Mouse (Mus musculus): ENCODE measurements around the gene Wdr82. TPM values are rescaled to one million over a fixed set of nuclear protein-coding genes. Genes with fewer than 3 reads are reported as not detected.

Wdr82 gene
- total and polyA plus RNA-seq, 3 experiments = 15.1 to 103 (median 92.0) TPM

DNA sequence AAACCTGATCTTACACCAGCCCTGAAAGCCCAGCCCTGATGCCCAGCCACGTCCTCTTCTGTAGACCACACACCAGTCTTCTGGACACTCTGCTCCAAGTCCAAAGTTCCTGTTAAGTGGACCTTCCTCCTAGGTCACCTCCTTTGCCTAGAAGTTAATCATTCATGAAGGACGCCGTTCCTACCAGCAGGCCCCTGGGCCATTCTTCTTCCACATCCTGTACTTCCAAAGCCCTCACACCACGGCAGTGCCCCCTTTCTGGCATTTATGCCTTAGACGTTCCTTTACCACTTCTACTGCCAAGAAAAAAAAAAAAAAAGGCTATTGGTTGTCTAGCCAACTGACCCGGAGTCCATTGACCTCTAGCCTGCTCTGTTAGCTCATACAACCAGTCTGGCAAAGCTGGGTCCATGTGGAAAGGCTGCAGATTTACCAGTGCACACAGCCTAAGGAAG lies 12.7 kb upstream of the Wdr82 start, which contains the start of gene Glyctk:
Gene Glyctk (minus strand): TSS at position 102 of the 455 bp plus-strand sequence.
- Histone ChIP-seq H3K4me3 (ENCODE audit: low read depth, low read length) (no peak within 1 kb of the TSS; the same call in 1 of the 2 replicates), H3K9me3 (replicated peaks) (no peaks in the 10 kb centered on the region), H3K4me1 (ENCODE audit: insufficient read depth, low read depth, low read length) (peaks cover 21% of the 10 kb centered on the region), H3K36me3 (replicated peaks) (peaks cover 24% of the 10 kb centered on the region), H3K27me3 (ENCODE audit: insufficient read depth, low read length) (peaks cover 6% of the 10 kb centered on the region; the same call in 1 of the 2 replicates)
- ATAC-seq (ENCODE audit: extremely low read depth, insufficient number of reproducible peaks, low FRiP score, poor library complexity, severe bottlenecking) (no peak), DNase-seq (ENCODE audit: low spot score) (no peak)
- TF ChIP-seq GATA1 (IDR thresholded peaks at IDR 0.05; ENCODE audit: borderline replicate concordance, low read length) = no peak
- no peak for TF ChIP-seq POLR2AphosphoS5 (IDR thresholded peaks at IDR 0.05; ENCODE audit: insufficient replicate concordance, low read depth, low read length)
- no peak for TF ChIP-seq TAL1 (conservative IDR thresholded peaks at IDR 0.05; ENCODE audit: low read depth, low read length)
- no peak for TF ChIP-seq CTCF (IDR thresholded peaks at IDR 0.05; ENCODE audit: low read depth, low read length)
- TF ChIP-seq GATA2 (IDR thresholded peaks at IDR 0.05; ENCODE audit: borderline replicate concordance, low read depth, low read length) = no peak

DNA sequence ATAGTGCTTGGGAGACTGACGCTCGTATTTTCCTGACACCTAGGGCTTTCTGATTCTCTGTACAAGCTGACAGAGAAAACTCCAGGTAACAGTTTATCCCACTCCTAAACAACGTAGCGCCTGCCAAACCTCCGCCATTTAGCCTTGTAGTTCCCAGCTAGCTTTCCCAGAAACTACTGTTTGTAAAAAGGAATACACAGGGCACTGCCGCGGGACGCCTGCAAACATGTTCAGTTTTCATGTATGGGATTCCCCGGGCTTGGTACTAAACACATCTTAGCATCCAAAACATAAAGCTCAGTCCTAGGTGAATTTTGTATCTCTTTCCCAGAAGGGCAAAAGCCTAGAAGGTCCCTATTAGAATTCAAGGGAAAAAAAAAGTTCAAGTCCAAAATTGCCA lies 11.5 kb upstream of the Wdr82 start:
- peaks cover 24% of the 10 kb centered on the region for H3K36me3 ChIP-seq (replicated peaks)
- no peak for TF ChIP-seq TAL1 (conservative IDR thresholded peaks at IDR 0.05; ENCODE audit: low read depth, low read length)
- no peak for TF ChIP-seq CTCF (IDR thresholded peaks at IDR 0.05; ENCODE audit: low read depth, low read length)
- TF ChIP-seq GATA1 (IDR thresholded peaks at IDR 0.05; ENCODE audit: borderline replicate concordance, low read length) = no peak
- TF ChIP-seq GATA2 (IDR thresholded peaks at IDR 0.05; ENCODE audit: borderline replicate concordance, low read depth, low read length) = no peak
- no peak for TF ChIP-seq POLR2AphosphoS5 (IDR thresholded peaks at IDR 0.05; ENCODE audit: insufficient replicate concordance, low read depth, low read length)
- H3K27me3 ChIP-seq (ENCODE audit: insufficient read depth, low read length) = peaks cover 14% of the 10 kb centered on the region; the same call in 1 of the 2 replicates
- H3K4me1 ChIP-seq (ENCODE audit: insufficient read depth, low read depth, low read length) = peaks cover 21% of the 10 kb centered on the region
- DNase-seq (ENCODE audit: low spot score) = no peak
- ATAC-seq (ENCODE audit: extremely low read depth, insufficient number of reproducible peaks, low FRiP score, poor library complexity, severe bottlenecking) = no peak
- H3K9me3 ChIP-seq (replicated peaks) = no peaks in the 10 kb centered on the region
- peak overlapping the region; percentile 76; the same call in 1 of the 2 replicates for H3K4me3 ChIP-seq (ENCODE audit: low read depth, low read length)

DNA sequence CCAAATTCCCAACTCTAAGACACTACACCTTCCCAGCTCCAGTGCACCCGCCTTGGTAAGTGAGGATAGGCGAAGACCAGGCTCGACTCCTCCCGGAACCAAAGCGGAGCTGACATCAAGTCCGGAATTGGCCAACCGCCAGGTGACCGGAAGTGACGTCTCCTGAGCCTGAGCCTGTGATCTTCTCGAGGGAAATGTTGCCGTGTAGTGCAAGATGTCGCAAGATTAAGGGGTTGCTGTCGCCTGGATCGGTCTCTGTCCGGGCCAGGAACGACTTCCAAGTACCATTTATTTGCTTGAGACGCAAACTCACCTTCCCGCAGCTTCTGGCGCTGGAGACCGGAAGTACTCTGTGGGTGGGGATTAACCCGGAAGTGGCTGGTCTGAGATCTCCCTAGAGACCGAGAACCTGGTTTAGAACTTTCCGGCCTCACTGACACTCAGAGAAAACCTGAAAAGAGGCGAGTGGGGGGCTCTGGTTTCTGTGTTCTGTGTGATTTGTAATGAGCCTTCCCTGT lies 10.9 kb upstream of the Wdr82 start:
- no peaks in the 10 kb centered on the region for H3K9me3 ChIP-seq (replicated peaks)
- peak; percentile 89 for ATAC-seq (ENCODE audit: extremely low read depth, insufficient number of reproducible peaks, low FRiP score, poor library complexity, severe bottlenecking)
- peaks cover 21% of the 10 kb centered on the region for H3K4me1 ChIP-seq (ENCODE audit: insufficient read depth, low read depth, low read length)
- TF ChIP-seq GATA1 (IDR thresholded peaks at IDR 0.05; ENCODE audit: borderline replicate concordance, low read length) (no peak), CTCF (IDR thresholded peaks at IDR 0.05; ENCODE audit: low read depth, low read length) (no peak), GATA2 (IDR thresholded peaks at IDR 0.05; ENCODE audit: borderline replicate concordance, low read depth, low read length) (no peak), TAL1 (conservative IDR thresholded peaks at IDR 0.05; ENCODE audit: low read depth, low read length) (no peak), POLR2AphosphoS5 (IDR thresholded peaks at IDR 0.05; ENCODE audit: insufficient replicate concordance, low read depth, low read length) (no peak)
- peaks cover 24% of the 10 kb centered on the region for H3K36me3 ChIP-seq (replicated peaks)
- peaks cover 14% of the 10 kb centered on the region; the same call in 1 of the 2 replicates for H3K27me3 ChIP-seq (ENCODE audit: insufficient read depth, low read length)
- peak; percentile 72 for DNase-seq (ENCODE audit: low spot score)
- peak overlapping the region; percentile 76 for H3K4me3 ChIP-seq (ENCODE audit: low read depth, low read length)

DNA sequence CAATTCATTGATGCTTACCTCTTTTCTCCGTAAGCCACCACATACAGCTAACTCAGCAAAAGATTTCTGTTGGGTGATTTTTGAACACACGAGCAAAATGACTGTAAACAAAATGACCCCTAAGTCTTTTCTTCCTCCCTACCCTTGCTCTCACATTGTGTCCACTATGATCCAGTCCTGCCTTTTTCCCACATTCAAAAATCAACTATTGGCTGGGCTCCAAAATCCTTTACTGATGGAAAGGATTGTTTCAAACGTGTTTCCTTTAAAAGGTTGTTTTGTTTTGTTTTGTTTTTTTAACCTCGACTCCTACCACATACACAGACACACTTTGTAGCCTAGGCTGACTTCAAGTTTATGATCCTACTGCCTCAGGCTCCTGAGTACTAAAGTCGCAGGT lies 10.3 kb upstream of the Wdr82 start:
- ATAC-seq (ENCODE audit: extremely low read depth, insufficient number of reproducible peaks, low FRiP score, poor library complexity, severe bottlenecking) (no peak), DNase-seq (ENCODE audit: low spot score) (no peak)
- Histone ChIP-seq H3K9me3 (replicated peaks) (no peaks in the 10 kb centered on the region), H3K36me3 (replicated peaks) (peaks cover 21% of the 10 kb centered on the region), H3K4me1 (ENCODE audit: insufficient read depth, low read depth, low read length) (peaks cover 21% of the 10 kb centered on the region), H3K27me3 (ENCODE audit: insufficient read depth, low read length) (peaks cover 17% of the 10 kb centered on the region), H3K4me3 (ENCODE audit: low read depth, low read length) (peak overlapping the region; percentile 76)
- TF ChIP-seq CTCF (IDR thresholded peaks at IDR 0.05; ENCODE audit: low read depth, low read length) (no peak), POLR2AphosphoS5 (IDR thresholded peaks at IDR 0.05; ENCODE audit: insufficient replicate concordance, low read depth, low read length) (no peak), TAL1 (conservative IDR thresholded peaks at IDR 0.05; ENCODE audit: low read depth, low read length) (no peak), GATA1 (IDR thresholded peaks at IDR 0.05; ENCODE audit: borderline replicate concordance, low read length) (no peak), GATA2 (IDR thresholded peaks at IDR 0.05; ENCODE audit: borderline replicate concordance, low read depth, low read length) (no peak)

DNA sequence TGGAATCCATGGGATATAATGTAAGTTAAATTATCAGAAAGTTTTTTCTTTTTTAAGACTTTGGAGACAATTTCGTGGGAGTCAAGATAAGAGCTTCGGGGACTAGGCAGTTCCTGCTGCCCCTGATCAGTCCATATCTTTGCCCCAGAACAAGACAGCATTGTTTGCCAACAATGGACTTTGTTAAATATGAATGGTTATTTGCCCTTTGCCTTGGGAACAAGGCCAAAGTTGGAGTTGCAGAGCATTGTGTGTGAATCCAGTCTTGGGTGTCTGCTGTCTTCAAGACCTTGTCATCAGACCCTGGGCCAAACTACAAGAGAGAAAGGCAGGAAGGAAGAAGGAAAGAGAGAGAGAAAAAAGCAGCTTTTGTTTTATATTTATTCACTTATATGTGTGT lies 4.0 kb upstream of the Wdr82 start:
- DNase-seq (ENCODE audit: low spot score) = no peak
- Histone ChIP-seq H3K4me1 (ENCODE audit: insufficient read depth, low read depth, low read length) (peaks cover 9% of the 10 kb centered on the region), H3K27me3 (ENCODE audit: insufficient read depth, low read length) (peaks cover 14% of the 10 kb centered on the region; the same call in 1 of the 2 replicates), H3K4me3 (ENCODE audit: low read depth, low read length) (no peak overlapping the region), H3K36me3 (replicated peaks) (no peaks in the 10 kb centered on the region), H3K9me3 (replicated peaks) (no peaks in the 10 kb centered on the region)
- ATAC-seq (ENCODE audit: extremely low read depth, insufficient number of reproducible peaks, low FRiP score, poor library complexity, severe bottlenecking) = no peak
- TF ChIP-seq GATA2 (IDR thresholded peaks at IDR 0.05; ENCODE audit: borderline replicate concordance, low read depth, low read length) (no peak), TAL1 (conservative IDR thresholded peaks at IDR 0.05; ENCODE audit: low read depth, low read length) (no peak), POLR2AphosphoS5 (IDR thresholded peaks at IDR 0.05; ENCODE audit: insufficient replicate concordance, low read depth, low read length) (no peak), CTCF (IDR thresholded peaks at IDR 0.05; ENCODE audit: low read depth, low read length) (no peak), GATA1 (IDR thresholded peaks at IDR 0.05; ENCODE audit: borderline replicate concordance, low read length) (no peak)

DNA sequence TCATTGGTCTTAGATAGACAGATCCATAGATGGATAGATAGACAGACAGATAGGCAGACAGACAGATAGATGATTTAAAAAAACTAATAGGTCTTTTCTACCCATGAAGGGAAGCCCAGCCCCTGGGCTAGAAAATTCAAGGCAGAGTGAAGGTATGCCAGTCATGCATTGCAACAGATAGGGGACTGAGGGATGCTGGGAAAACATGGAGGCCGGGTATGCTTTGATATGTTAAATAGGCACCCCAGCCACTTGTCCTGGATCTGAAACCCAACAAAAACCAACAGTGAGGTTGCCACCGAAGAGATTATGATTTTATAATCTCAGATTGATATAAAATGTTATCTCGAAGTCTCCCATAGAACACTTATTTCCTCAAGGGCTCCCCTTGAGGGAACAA lies 3.5 kb upstream of the Wdr82 start:
- no peaks in the 10 kb centered on the region for H3K9me3 ChIP-seq (replicated peaks)
- H3K27me3 ChIP-seq (ENCODE audit: insufficient read depth, low read length) = peaks cover 14% of the 10 kb centered on the region; the same call in 1 of the 2 replicates
- no peak for DNase-seq (ENCODE audit: low spot score)
- no peak for ATAC-seq (ENCODE audit: extremely low read depth, insufficient number of reproducible peaks, low FRiP score, poor library complexity, severe bottlenecking)
- TF ChIP-seq GATA1 (IDR thresholded peaks at IDR 0.05; ENCODE audit: borderline replicate concordance, low read length) (no peak), POLR2AphosphoS5 (IDR thresholded peaks at IDR 0.05; ENCODE audit: insufficient replicate concordance, low read depth, low read length) (no peak)
- no peaks in the 10 kb centered on the region for H3K36me3 ChIP-seq (replicated peaks)
- peaks cover 9% of the 10 kb centered on the region for H3K4me1 ChIP-seq (ENCODE audit: insufficient read depth, low read depth, low read length)
- H3K4me3 ChIP-seq (ENCODE audit: low read depth, low read length) = no peak overlapping the region

Measured in G1E (cell line).